Mouse (Mus musculus): Measurements from ENCODE around the gene Dupd1. TPM values are rescaled to one million over a fixed set of nuclear protein-coding genes. Genes with fewer than 3 reads are reported as not detected.

The Dupd1 gene
- total RNA-seq, 2 experiments from 2014 or later, result 57.7 to 62.2 TPM

GRCm38 (mm10) chr14:21722021-21722698 lies 7.8 kb upstream of the Dupd1 start:
- DNase-seq, result no peak

GRCm38 (mm10) chr14:21720430-21721205 lies 6.2 kb upstream of the Dupd1 start:
- no peak for DNase-seq

GRCm38 (mm10) chr14:21719646-21720383 lies 5.4 kb upstream of the Dupd1 start:
- DNase-seq, result no peak

GRCm38 (mm10) chr14:21711231-21711630 lies 3.1 kb downstream of the Dupd1 start:
- DNase-seq, result no peak

GRCm38 (mm10) chr14:21709545-21709944 lies 4.8 kb downstream of the Dupd1 start:
- DNase-seq, result no peak

- DNase-seq, result peak; percentile 55
These were observed 7.4 kb downstream of the Dupd1 start for GRCm38 (mm10) chr14:21706759-21707571.

GRCm38 (mm10) chr14:21705462-21705861 lies 8.9 kb downstream of the Dupd1 start:
- DNase-seq, result no peak

- no peak for DNase-seq
These were observed 11.1 kb downstream of the Dupd1 start for GRCm38 (mm10) chr14:21703255-21703654.

GRCm38 (mm10) chr14:21702691-21703090 lies 11.7 kb downstream of the Dupd1 start:
- no peak for DNase-seq

GRCm38 (mm10) chr14:21696186-21696830 lies 18.1 kb downstream of the Dupd1 start:
- DNase-seq, result no peak

GRCm38 (mm10) chr14:21695020-21695419 lies 19.4 kb downstream of the Dupd1 start:
- DNase-seq, result no peak

- no peak for DNase-seq
These were observed 23.3 kb downstream of the Dupd1 start for GRCm38 (mm10) chr14:21691070-21691469.

- DNase-seq, result peak; percentile 28
These were observed 27.7 kb downstream of the Dupd1 start for GRCm38 (mm10) chr14:21686376-21687279.

GRCm38 (mm10) chr14:21685411-21686146 lies 28.8 kb downstream of the Dupd1 start:
- DNase-seq, result peak; percentile 74

- DNase-seq, result no peak
These were observed 30.5 kb downstream of the Dupd1 start for GRCm38 (mm10) chr14:21683834-21684233.

GRCm38 (mm10) chr14:21682681-21683129 lies 31.7 kb downstream of the Dupd1 start:
- no peak for DNase-seq

GRCm38 (mm10) chr14:21679631-21680201 lies 34.7 kb downstream of the Dupd1 start:
- no peak for DNase-seq

GRCm38 (mm10) chr14:21678509-21679285 lies 35.7 kb downstream of the Dupd1 start:
- no peak for DNase-seq
